Mouse (Mus musculus): ENCODE data around the gene Prg4. TPM values are rescaled to one million over a fixed set of nuclear protein-coding genes. Genes with fewer than 3 reads are reported as not detected.

Prg4 gene
- under 1 TPM; 0.01 to 0.07 TPM for polyA plus RNA-seq (2012; fragmentation: generic; extraction: Trizol)

GRCm38 (mm10) chr1:150466132-150466531 lies at the start of gene Prg4:
TSS of gene Prg4 (minus strand) at chr1:150466165.

Other genes starting within 250 kb of the Prg4 start
- not detected for gene Pdc, start 146.7 kb downstream of the Prg4 start, polyA plus RNA-seq (2012; fragmentation: generic; extraction: Trizol)
- 10 to 100 TPM in 1 of 2 experiments, 1 to 10 TPM in 1; 4.5 to 28.1 TPM for gene Tpr, start 73.3 kb downstream of the Prg4 start, polyA plus RNA-seq (2012; fragmentation: generic; extraction: Trizol)
- gene Odr4, start 73.1 kb downstream of the Prg4 start, polyA plus RNA-seq (2012; fragmentation: generic; extraction: Trizol): 1 to 10 TPM in 1 of 2 experiments, under 1 TPM in 1; 0.28 to 5.0 TPM